Mouse (Mus musculus) embryonic facial prominence, embryonic 10.5 days (tissue): ENCODE measurements around the gene Prima1. TPM values are rescaled to one million over a fixed set of nuclear protein-coding genes. Genes with fewer than 3 reads are reported as not detected.
A peak's percentile ranks its signal among the peaks of the same experiment; 100 is the strongest.

Source experiments
- DNase-seq: peaks from one replicate; pipeline ENCODE4 v3.0.0-alpha.2; 2017; ENCODE audit warnings: low spot score
- H3K27ac ChIP-seq: fragments of 300-500 bp; sonication (generic); replicated peaks from 2 replicates; pipeline ENCODE4 v1.5.1; 2016; ENCODE audit warnings: mild to moderate bottlenecking
- H3K27me3 ChIP-seq: fragments of 300-500 bp; sonication (generic); replicated peaks from 2 replicates; pipeline ENCODE4 v1.6.1; 2016; ENCODE audit warnings: low read depth, mild to moderate bottlenecking; ENCODE audit not compliant: poor library complexity, severe bottlenecking
- H3K36me3 ChIP-seq: fragments of 300-500 bp; sonication (generic); replicated peaks from 2 replicates; pipeline ENCODE4 v1.6.1; 2016; ENCODE audit warnings: mild to moderate bottlenecking, moderate library complexity
- H3K4me1 ChIP-seq: fragments of 300-500 bp; sonication (generic); 2 replicates; pipeline ENCODE4 v1.6.1; 2016
- H3K4me3 ChIP-seq: fragments of 300-500 bp; sonication (generic); 2 replicates; pipeline ENCODE4 v1.5.1; 2016; ENCODE audit warnings: mild to moderate bottlenecking, moderate library complexity
- H3K9me3 ChIP-seq: fragments of 300-500 bp; sonication (generic); 2 replicates; pipeline ENCODE4 v1.6.1; 2016; ENCODE audit warnings: mild to moderate bottlenecking
- WGBS: fragments of 180-500 bp; shearing (Covaris S2); methylation state at CpG from one replicate; pipeline ENCODE4 v1.1.7; 2016; 5-methylcytosine and 5-hydroxymethylcytosine counted together
- polyA plus RNA-seq: library from polyadenylated mRNA; unstranded; fragments of >200 nt; fragmentation: Nextera tagmentation; extraction: Ambion mirVana; gene quantifications from 2 replicates; pipeline ENCODE4 v1.2.1, GENCODE M21; 2016

Prima1 gene
- polyA plus RNA-seq, 1 experiment from 2014 or later, result 0.44 TPM

- WGBS, result 78% methylated on average over 12 of the region's 12 CpGs
- Histone ChIP-seq H3K36me3 (no peaks in the 10 kb centered on the region), H3K27ac (no peak overlapping the region)
These were observed 73.1 kb downstream of the Prima1 start for GRCm38 (mm10) chr12:103168892-103169291.

GRCm38 (mm10) chr12:103164101-103165030, 77.6 kb downstream of the Prima1 start:
- 69% methylated on average over 14 of the region's 14 CpGs for WGBS
- peaks cover 15% of the 10 kb centered on the region for H3K4me1 ChIP-seq
- no peak for DNase-seq
- H3K27me3 ChIP-seq, result no peaks in the 10 kb centered on the region
- H3K27ac ChIP-seq, result no peak overlapping the region; the same call in 1 of the 2 replicates
- H3K36me3 ChIP-seq, result no peaks in the 10 kb centered on the region
- H3K9me3 ChIP-seq, result no peaks in the 10 kb centered on the region
- no peak overlapping the region for H3K4me3 ChIP-seq

More at GRCm38 (mm10) chr12:103168892-103169291, 73.1 kb downstream of the Prima1 start:
- DNase-seq, result no peak
- Histone ChIP-seq H3K4me3 (no peak overlapping the region), H3K4me1 (peaks cover 8% of the 10 kb centered on the region), H3K27me3 (no peaks in the 10 kb centered on the region), H3K9me3 (no peaks in the 10 kb centered on the region)

- Histone ChIP-seq H3K27ac (no peak overlapping the region), H3K36me3 (no peaks in the 10 kb centered on the region), H3K9me3 (no peaks in the 10 kb centered on the region), H3K4me1 (peaks cover 19% of the 10 kb centered on the region), H3K27me3 (no peaks in the 10 kb centered on the region), H3K4me3 (no peak overlapping the region)
- DNase-seq, result no peak
- 85% methylated on average over 10 of the region's 10 CpGs for WGBS
These were observed 78.4 kb downstream of the Prima1 start for GRCm38 (mm10) chr12:103163596-103163995.

- Histone ChIP-seq H3K9me3 (no peaks in the 10 kb centered on the region), H3K36me3 (no peaks in the 10 kb centered on the region), H3K27me3 (no peaks in the 10 kb centered on the region), H3K4me1 (peaks cover 26% of the 10 kb centered on the region), H3K27ac (no peak overlapping the region), H3K4me3 (no peak overlapping the region)
- 94% methylated on average over 4 of the region's 4 CpGs for WGBS
- no peak for DNase-seq
These were observed 81.2 kb downstream of the Prima1 start for GRCm38 (mm10) chr12:103160721-103161120.

GRCm38 (mm10) chr12:103159016-103159415, 82.9 kb downstream of the Prima1 start:
- DNase-seq, result no peak
- Histone ChIP-seq H3K27ac (no peak overlapping the region), H3K27me3 (no peaks in the 10 kb centered on the region), H3K4me3 (no peak overlapping the region), H3K36me3 (no peaks in the 10 kb centered on the region), H3K9me3 (peaks cover 3% of the 10 kb centered on the region; the same call in 1 of the 2 replicates), H3K4me1 (peaks cover 18% of the 10 kb centered on the region)
- WGBS, result 71% methylated on average over 8 of the region's 8 CpGs

GRCm38 (mm10) chr12:103157129-103157910, 84.6 kb downstream of the Prima1 start:
- Histone ChIP-seq H3K4me1 (peaks cover 18% of the 10 kb centered on the region), H3K27ac (no peak overlapping the region), H3K9me3 (peaks cover 3% of the 10 kb centered on the region; the same call in 1 of the 2 replicates), H3K36me3 (no peaks in the 10 kb centered on the region), H3K4me3 (no peak overlapping the region), H3K27me3 (no peaks in the 10 kb centered on the region)
- DNase-seq, result peak; percentile 27
- WGBS, result 71% methylated on average over 18 of the region's 18 CpGs

- no peak for DNase-seq
These were observed 86.5 kb downstream of the Prima1 start for GRCm38 (mm10) chr12:103155406-103155805.

GRCm38 (mm10) chr12:103154927-103155326, 87.0 kb downstream of the Prima1 start:
- Histone ChIP-seq H3K36me3 (no peaks in the 10 kb centered on the region), H3K27ac (no peak overlapping the region), H3K4me3 (no peak overlapping the region), H3K4me1 (peaks cover 17% of the 10 kb centered on the region), H3K27me3 (no peaks in the 10 kb centered on the region), H3K9me3 (peaks cover 3% of the 10 kb centered on the region; the same call in 1 of the 2 replicates)
- DNase-seq, result no peak
- 73% methylated on average over 2 of the region's 2 CpGs for WGBS

More at GRCm38 (mm10) chr12:103155406-103155805, 86.5 kb downstream of the Prima1 start:
- Histone ChIP-seq H3K9me3 (peaks cover 3% of the 10 kb centered on the region; the same call in 1 of the 2 replicates), H3K27me3 (no peaks in the 10 kb centered on the region), H3K4me1 (peaks cover 18% of the 10 kb centered on the region), H3K4me3 (no peak overlapping the region), H3K36me3 (no peaks in the 10 kb centered on the region), H3K27ac (no peak overlapping the region)
- WGBS, result 71% methylated on average over 3 of the region's 3 CpGs

GRCm38 (mm10) chr12:103150247-103150646, 91.7 kb downstream of the Prima1 start:
- no peaks in the 10 kb centered on the region for H3K27me3 ChIP-seq
- H3K36me3 ChIP-seq, result no peaks in the 10 kb centered on the region
- DNase-seq, result no peak
- no peaks in the 10 kb centered on the region for H3K4me1 ChIP-seq
- no peak overlapping the region for H3K27ac ChIP-seq
- peaks cover 10% of the 10 kb centered on the region for H3K9me3 ChIP-seq
- WGBS, result 82% methylated on average over 2 of the region's 2 CpGs
- no peak overlapping the region for H3K4me3 ChIP-seq

Other genes starting within 250 kb of the Prima1 start
- 3.6 and 9.3 TPM in 2 replicates for gene Fam181a, start 68.8 kb upstream of the Prima1 start, polyA plus RNA-seq
- 0.51 and 0.75 TPM in 2 replicates for gene Asb2, start 113.9 kb upstream of the Prima1 start, polyA plus RNA-seq
- gene Otub2, start 146.5 kb upstream of the Prima1 start, polyA plus RNA-seq, result 8.7 and 12.2 TPM in 2 replicates
- 0.35 and 0.60 TPM in 2 replicates for gene 9330161L09Rik, start 165.7 kb upstream of the Prima1 start, polyA plus RNA-seq
- 97.1 and 106 TPM in 2 replicates for gene Ddx24, start 183.7 kb upstream of the Prima1 start, polyA plus RNA-seq
- gene Ifi27, start 192.1 kb upstream of the Prima1 start, polyA plus RNA-seq, result 1.2 and 1.7 TPM in 2 replicates
- 0.38 and 0.86 TPM in 2 replicates for gene Ifi27l2a, start 201.5 kb upstream of the Prima1 start, polyA plus RNA-seq
- not detected in 2 replicates for gene Ifi27l2b, start 215.1 kb upstream of the Prima1 start, polyA plus RNA-seq